Mouse (Mus musculus) right cerebral cortex, postnatal 10 days (tissue): Measurements from ENCODE around the gene Olfr1373.
"Not testable (repeated sequence)": the region's sequence is repeated elsewhere in the genome, so short reads cannot be mapped to it uniquely, and the experiment has no call there.

Source experiments
- DNase-seq, 2 experiments: peaks; one replicate each; pipeline ENCODE4 v3.0.0; 2021; ENCODE audit warnings: low spot score in 2 of 2

Olfr1373 gene

DNA sequence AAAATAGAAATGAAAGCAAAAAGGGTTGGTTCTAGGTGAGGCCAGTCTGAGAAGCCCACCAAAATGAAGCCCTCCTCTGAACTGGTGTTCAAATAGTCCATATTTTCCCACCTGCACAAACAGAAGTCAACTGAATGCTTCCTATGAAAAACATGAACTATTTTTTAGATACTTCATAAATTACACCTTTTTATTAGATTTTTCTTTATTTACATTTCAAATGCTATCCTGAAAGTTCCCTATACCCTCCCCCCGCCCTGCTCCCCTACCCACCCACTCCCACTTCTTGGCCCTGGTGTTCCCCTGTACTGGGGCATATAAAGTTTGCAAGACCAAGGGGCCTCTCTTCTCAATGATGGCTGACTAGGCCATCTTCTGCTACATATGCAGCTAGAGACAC is at the start of gene Olfr1373:
TSS of gene Olfr1373 (minus strand) at position 101 of the 400 bp plus-strand sequence.
- not testable (repeated sequence) for DNase-seq

DNA sequence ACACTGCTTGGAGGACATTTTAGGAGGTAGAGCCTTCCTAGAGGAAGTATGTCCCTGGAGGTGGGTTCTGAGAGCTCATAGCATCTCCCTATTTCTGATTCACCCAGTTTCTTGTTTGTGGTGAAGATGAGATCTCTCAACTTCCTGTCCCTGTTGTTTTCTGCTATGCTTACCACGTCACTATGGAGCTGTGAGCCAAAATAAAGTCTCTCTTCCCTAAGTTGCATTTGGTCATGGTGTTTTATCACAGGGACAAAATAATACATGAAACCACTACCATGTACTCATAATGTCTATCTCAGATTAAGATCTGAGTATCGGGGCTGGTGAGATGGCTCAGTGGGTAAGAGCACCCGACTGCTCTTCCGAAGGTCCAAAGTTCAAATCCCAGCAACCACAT is 35.3 kb upstream of the Olfr1373 start:
- not testable (repeated sequence) for DNase-seq

DNA sequence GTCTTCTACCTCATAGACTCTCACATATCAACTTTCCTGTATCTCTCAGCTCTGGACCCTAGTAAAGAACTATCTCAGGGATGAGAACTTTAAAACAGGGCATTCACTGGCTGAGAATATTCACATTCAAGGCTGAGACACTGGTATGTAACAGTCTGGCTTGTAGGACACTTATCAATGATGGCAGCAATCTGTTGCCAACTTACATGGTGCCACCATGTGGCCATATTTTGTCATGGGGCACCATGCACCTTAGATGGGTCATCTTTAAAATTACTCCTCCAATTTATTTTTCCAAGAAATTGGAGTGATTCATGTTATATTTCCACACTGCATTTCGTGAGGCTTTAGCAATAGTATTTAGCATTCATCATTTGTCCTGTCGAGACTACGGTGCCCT is 34.6 kb upstream of the Olfr1373 start:
- DNase-seq: not testable (repeated sequence)

DNA sequence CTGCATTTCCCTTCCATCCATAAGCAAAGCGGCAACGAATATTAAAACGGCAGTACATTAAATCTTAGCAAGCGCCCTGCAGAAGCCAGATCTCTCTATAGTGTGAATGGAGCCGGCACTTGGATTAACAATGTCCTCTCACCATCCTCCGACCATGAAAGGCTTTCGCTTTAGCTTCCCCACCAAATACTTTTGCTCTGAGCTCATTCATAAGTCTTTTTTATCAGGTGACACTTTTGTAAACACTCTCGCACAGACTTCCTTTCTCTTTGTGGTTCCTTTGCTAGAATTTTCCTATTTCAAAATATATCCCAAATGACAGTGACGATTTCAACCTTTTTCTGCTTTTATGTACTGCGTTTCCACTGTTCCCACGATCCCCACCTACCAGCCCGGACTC is 23.1 kb upstream of the Olfr1373 start:
- no peak for DNase-seq

DNA sequence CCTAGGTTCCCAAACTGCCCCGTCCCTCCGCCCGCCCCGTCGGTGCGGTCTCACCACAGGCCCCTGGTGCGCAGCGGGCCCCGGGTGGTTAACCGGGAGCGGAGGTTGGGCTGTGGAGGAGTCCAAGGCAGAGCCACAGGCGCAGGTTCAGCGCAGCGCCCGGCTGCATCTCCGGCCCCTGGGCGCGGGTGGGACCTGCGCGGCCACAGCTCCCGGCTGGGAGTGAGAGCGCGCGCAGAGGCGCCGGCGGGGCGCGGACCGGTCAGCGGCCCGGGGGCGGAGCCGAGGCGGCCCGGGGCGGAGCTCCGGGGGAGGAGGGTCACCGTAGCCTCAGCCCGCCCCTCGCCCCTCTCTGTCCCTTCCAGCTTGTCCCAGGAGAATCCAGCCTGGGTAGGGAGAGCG is 22.6 kb upstream of the Olfr1373 start:
- DNase-seq: not testable (repeated sequence)

DNA sequence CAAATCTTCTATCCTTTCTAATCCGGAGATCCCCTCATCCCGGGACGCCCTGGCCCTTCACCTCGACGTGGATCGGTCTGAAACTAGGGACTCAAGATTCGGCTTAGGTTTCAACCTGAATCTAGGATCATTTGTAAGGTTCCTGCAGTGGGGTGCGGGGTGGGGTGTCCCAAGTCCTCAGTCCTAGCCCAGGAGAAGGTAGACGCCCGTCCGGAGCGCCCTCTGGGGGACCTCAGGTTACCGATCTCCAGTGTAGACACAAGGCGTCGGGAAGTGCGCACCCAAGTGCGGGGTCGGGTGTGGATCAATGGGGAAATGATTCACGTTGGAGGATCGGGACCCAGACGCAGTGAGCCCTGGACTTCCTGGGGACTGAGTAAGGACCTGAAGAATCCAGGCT is 21.8 kb upstream of the Olfr1373 start:
- no peak for DNase-seq

DNA sequence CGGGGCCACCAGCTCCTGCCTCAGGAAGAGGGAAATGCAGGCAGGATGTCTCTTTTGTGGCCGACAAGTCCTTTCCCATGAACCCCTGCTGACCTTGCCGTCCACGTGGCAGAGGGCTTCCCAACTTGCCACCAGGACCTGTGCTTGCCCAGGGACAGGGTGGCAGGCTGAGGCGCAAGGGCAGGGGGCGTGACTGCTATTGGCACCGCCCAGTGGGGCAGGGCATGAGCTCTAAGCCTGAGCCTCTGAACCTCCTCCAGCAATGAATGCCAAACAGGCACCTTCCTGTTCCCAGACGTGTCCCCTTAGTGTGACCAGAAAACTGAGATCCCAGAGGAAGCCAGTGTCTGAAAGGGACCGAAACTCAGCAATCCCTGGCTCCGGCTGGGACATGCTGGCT is 18.6 kb upstream of the Olfr1373 start:
- DNase-seq: no peak

DNA sequence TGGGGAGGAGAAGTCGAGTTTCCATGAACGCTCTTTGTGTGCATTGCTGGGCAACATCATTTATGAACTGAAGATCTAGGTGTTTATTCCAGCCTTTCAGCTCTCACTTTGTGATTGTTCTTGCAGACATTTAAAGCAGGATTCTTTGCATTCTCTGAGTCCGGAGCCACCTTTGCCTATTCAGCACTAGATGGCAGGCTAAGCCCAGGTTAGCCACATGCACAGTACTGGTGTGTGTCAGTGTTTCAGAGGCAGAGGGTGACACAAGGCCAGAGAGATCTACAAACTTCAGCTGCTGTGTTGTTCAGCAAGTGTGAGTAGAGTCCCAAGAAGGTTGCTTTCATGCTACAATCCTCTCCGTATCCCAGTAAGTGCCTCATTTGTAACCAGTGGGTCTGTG is 1.7 kb downstream of the Olfr1373 start:
- peak; percentile 65 to 73 for DNase-seq

DNA sequence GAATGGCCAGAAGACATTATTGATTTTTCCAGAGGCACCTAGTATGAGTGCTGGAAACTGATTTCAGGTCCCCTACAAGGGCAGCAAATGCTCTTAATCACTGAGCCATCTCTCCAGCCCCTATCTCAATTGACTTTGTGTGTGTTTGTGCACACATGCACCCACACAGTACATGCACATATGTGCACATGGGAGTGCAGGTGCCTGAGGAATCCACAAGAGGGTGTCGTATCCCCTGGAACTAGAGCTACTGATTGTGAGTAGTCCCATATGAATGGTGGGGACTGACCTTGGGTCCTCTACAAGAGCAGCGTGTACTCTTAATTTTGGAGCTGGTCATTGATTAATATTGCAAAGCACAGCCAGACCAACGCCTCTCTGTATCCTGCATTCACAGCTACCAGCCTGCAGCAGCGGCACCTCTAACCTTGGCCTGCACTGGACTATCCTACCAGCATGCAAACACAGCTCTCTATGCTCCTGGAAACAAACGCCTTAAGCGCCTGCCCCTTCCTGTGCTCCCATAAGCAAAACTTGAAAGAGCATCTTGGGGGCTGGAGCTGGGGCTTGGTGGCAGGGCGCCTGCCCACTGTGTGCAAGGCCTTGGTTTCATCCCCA is 14.8 kb downstream of the Olfr1373 start:
- peak in 1 of 2 experiments; percentile 45 for DNase-seq

DNA sequence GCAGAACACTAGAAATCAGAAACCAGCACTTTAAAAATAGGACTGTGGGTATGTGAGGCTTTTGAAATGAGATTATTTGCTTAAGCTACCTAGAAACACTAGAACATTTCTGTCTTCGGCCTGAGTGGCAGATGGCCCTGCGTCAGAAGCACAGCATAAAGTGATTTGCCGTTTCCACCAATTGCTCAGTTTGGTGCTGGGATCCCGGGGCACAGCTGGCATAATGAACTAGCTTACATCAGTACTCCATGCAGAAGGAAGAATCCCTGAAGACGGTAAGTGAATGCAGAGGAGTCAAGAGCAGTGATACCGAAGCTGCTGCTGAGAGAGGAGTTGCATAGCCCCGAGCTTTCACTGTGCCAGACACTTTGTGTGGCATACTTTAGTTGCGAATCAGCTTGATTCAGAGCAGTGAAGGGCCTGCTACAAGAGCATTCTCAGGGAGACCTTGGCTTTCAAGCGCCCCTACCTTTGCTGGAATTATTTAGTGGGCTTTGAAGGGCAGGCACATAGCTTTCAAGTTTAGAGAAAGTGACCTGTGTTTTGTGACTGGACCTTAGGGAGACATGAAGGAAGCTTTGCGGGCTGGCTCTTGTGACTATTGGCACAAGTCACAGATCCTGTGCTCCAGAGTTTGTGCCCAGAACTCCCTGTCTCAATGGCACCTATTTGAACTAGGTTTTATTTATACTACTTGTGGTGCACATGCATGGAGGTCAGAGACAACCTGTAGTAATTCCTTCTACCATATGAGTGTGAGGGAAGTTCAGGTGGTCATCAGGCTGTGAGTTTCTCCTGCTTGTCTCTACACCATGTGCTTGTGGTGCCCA is 15.5 kb downstream of the Olfr1373 start:
- peak; percentile 82 to 91 for DNase-seq

DNA sequence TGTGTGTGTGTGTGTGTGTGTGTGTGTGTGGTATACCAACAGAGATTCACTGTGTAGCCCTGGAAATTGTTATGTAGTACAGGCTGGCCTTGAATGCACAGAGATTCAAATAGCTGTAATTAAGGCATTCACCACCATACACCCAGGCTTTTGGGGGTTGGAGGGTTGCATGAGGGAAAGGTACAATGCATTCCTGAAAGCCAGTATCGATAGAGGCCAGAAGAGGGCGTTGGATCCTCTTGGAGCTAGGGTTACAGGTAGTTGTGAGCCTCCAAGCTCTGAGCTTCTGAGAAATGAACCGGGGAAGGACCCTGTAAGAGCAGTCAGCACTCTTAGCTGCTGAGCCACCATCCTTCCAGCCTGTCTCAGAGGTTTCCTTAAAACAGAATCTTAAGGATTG is 16.2 kb downstream of the Olfr1373 start:
- peak; percentile 57 to 72 for DNase-seq

DNA sequence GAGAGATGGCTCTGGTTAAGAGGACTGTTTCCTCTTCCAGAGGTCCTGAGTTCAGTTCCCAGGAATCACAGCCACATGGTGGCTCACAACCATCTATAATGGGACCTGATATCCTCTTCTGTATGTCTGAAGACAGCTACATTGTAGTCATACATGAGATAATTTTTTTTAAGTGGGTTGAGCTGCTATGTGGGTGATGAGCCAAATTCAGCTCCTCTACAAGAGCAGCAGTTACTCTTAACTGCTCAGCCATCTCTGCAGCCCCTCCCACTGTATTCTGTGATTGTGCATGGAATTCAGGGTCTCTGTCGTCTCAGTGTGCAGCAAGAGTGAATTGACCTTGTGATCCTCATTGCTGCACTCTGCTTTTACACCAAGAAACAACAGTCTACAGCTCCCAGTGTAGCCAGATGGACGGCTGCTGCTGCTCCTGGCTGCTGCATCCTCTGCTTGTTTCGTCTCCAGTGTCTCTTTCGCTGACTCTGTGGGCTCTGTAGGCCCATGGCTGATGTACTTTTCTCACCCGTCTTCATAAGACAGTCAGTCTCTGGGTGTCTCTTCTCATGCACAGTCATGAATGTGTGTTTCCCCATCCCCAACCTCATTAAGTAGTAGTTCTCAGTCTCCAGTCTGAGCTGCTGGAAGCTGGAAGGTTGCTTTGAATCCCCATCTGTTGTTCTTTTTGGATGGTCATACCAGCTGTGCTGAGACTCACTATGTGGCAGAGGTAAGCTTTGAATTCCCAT is 16.8 kb downstream of the Olfr1373 start:
- DNase-seq: peak in 1 of 2 experiments; percentile 48

DNA sequence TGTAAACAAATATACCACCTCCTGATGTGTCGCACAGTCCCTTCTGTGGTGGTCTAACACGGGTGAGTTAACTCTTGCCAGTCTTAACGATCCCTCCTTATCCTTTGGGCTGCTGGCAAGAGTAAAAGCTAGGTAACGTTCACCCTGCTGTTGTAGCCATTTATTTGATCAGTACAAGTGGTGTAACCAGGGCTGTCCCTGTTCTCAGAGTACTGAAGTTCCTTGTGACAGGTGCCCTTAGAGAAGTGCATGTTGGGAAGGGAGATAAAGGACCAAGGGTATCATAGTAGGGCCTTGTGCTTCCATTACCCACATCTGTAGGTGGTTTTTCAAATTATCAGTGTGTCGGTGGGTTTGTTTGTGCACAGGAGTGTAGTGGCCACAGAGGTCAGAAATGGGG is 17.6 kb downstream of the Olfr1373 start:
- no peak for DNase-seq

DNA sequence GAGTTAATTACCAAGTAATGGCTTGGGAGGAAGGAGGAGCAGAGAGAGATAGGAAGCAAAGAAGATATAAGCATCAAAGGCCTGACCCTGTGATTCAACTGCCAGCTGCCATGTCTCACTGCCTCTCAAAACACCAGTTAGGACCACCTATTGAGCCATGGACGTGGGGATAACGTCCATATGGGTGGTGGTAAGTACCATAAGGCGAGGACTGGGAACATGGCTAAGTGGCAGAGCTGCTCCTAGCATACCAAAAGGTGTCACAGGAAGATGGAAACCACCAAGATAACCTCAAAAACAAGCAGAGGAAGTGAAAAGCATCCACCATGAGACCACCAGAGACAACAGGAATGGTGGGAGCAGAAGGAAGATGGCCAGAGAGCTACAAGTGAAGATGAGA is 18.2 kb downstream of the Olfr1373 start:
- no peak for DNase-seq

DNA sequence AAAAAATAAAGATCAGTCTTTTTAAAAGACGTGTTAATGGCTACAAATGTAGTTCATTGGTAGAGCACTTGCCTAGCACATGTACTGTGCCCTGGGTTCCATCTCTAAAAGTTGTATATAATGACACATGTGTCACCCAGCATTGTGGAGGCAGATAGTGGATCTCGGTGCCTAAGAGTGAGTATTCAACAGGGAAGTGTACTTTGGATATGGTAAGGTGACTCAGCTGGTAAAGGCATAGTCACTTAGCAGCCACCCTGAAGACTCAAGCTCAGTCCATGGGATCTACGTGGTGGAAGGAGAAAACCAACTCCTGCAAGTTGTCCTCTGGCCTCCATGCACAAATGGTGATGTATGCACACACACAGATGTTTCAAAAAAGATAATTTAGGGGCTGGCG is 20.9 kb downstream of the Olfr1373 start:
- no peak for DNase-seq

DNA sequence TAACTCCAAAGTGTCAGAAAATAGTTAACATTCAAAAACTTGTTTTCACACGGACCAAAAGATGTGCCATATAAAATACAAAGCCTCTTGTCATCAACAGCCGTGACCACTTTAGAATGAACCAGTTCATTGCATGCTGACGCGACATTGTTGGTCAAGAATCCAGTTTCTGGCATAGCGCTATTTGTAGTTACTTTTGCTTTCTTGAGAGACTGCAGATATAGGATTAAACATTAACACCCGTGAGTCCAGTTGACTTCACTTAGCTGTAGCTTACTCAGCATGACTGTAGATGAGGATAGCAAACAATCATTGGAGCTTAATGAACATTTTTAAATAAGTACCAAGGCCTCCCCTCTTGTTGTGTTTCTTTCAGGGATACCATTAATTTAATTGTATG is 23.3 kb downstream of the Olfr1373 start:
- no peak for DNase-seq

DNA sequence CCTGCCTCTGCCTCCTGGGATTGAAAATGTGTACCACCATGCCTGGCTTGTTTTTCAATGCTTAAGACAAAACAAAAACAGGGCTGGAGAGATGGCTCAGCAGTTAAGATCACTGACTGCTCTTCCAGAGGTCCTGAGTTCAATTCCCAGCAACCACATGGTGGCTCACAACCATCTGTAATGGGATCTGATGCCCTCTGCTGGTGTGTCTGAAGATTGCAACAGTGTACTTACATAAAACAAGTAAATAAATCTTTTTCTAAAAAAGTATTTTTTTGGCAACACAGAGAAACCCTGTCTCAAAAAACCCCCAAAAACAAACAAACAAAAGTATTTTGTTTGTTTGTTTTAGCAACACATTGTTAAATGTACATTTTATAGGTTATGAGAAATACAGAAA is 24.9 kb downstream of the Olfr1373 start:
- DNase-seq: not testable (repeated sequence)

DNA sequence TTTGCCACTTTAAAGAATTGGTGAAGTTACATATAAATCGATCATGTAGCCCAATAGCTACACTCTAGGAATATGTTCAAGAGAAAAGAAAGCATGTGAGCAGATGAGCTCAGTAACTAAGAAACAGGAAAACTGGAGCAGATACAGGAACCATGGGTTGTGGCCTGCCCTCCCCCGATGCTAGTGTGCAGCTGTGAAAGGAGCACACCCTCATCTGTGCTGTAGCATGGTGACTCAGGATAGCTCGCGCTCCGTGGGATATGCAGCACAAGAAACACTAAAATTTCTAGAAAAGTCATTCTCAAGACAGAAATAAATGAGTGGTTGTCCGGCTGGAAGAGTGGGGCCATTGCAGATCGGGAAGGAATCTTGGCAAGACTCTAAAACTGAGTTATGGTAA is 28.2 kb downstream of the Olfr1373 start:
- no peak for DNase-seq

DNA sequence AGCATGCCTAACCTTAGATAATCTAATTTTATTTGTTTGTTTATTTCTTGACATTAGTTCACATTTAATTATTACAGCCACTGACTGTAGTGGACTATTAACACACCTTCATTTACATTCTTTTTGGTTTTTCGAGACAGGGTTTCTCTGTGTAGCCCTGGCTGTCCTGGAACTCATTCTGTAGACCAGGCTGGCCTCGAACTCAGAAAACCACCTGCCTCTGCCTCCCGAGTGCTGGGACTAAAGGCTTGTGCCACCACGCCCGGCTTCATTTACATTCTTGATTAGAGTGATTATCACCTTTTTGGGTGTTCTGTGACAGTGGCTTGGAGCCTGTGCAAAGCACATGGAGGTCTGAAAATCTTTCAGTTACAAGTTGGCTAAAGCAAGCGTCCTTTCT is 29.2 kb downstream of the Olfr1373 start:
- DNase-seq: not testable (repeated sequence)

DNA sequence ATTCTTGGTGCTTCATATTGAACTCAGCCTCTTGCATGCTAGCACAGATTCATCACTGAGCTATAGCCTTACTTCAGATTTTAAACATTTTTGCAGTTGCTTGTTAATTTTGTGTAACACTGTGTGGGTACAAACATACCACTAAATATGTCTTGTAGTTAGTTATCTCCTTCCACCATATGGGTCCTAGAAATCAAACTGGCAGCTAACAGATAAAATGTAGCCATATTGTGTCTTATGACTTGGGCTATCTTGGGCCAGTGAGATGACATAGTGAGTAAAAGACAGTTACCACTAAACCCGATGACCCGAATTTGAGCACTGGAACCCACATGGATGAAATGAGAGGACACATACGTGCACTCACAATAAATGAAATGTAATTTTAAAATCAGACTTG is 29.8 kb downstream of the Olfr1373 start:
- DNase-seq: no peak

DNA sequence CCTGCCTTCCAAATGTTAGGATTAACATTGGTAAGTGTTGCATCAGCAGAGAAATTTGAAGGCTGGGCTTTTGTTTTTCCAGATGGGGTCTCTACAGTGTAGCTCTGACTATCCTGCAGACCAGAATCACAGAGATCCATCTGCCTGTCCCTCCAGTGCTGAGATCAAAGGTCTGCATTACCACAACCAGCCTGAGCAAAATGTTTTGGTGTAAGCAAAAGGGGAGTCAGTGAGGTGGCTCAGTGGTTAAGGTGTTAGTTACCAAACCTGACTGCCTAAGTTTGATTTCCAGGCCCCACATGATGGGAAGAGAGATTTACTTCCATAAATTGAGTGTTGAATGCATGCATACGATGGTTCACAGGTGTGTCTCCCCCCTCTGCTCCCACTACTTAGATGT is 35.9 kb downstream of the Olfr1373 start:
- no peak for DNase-seq

DNA sequence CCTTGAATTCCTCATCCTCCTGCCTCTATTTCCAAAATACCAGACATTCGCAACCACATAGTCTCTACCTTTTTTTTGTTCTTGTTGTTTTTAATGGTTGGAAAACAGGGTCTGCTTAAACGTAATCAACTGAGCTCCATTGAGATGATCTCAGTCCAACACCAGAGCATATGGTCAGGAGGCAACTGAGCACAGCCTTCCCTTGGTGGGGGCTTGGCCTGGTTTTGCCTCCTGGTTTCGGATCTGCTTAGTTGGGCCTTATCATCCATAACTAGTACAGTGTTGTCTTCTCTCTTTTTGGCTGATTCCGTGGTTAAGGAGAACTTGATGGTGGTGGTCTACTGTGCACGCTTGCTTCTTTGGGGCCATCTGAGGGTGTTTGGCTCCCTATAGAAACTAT is 36.5 kb downstream of the Olfr1373 start:
- no peak for DNase-seq

DNA sequence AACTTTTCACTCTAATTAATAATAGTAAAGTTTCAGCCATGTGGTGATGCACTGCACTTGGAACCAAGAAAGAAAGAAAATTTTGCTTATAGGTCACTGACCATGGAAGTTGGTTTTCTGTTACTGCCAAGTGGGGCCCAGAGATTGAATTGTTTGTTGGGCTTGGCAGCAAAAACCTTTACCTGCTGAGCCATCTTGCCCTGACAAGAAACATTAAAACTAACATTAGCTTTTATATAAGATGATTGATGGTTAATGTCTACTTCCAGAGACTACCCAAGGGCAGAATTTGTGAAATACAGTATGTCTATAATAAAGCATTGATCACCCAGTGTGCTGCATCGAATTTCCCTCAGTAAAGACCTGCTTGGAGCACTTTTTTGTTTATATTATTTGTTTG is 38.9 kb downstream of the Olfr1373 start:
- DNase-seq: no peak
